Mouse (Mus musculus): ENCODE measurements around the gene Rmdn2.
A peak's percentile ranks its signal among the peaks of the same experiment; 100 is the strongest.

Gene Rmdn2

DNA sequence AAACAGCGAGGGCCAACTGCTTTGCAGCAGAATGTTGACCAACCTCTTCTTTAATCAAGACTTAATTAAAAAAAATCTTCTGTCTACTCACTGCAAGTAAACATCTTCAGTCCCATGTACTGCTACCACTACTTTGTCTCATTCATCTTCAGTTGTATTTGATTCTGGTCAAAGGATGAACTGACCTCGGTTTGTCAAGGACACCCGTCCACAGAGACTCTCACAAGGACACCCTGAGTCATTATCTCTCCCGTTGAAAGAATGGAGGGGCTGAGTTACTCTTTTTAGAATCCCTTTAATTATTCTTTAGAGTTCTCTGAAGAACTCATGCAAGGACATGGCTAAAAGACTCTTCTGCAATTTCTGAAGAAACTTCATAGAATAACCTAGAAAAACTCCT lies at the start of gene Rmdn2:
Rmdn2 (plus strand) TSS at position 319 of the 400 bp plus-strand sequence.
- DNase-seq (ENCODE audit: low spot score): no peak

DNA sequence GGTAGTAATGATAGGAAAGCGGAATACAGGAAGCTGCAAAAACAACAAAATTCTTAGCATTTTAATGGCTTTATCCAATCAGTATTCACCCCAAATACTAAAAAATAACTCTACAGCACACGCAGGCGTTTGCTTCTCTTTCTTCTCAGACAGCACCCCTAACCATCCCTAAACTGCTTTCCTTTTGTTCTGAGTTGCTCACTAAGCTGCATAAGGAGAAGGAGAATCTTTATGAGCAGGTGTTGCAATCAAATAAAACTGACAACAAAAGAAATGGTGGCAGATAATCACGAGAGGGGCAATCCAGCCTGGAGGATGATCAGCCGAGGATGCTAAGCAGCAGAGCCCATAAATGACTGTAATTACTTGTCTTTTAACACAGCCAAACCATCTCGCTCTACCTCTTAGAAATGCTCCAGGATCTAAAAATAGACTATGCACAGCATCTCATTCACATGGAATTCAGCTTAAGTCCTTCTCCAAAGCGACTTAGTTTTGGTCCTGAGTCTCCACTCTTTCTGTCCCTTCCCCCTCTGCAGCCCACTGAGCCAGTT lies 48.5 kb upstream of the Rmdn2 start:
- no peak for DNase-seq (ENCODE audit: low spot score)

DNA sequence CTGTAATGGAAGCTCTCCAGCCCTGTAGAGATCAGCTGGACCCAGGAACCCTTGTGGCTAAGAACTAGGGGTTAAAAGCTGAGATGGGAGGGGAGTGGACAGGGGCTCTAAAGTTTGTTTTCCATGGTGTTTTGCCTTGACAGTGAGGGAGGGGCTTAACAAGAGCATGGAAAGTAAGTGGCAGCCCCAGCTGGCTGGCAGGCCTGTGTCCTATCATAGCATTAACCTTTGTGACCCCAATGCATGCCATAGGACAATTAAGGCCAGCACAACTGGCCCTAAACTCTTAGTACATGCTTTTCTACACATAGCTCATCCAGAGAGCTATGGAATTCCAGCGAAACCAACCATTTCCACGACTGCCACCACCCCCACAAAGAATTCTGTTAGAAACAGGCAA lies 47.9 kb upstream of the Rmdn2 start:
- no peak for DNase-seq (ENCODE audit: low spot score)

DNA sequence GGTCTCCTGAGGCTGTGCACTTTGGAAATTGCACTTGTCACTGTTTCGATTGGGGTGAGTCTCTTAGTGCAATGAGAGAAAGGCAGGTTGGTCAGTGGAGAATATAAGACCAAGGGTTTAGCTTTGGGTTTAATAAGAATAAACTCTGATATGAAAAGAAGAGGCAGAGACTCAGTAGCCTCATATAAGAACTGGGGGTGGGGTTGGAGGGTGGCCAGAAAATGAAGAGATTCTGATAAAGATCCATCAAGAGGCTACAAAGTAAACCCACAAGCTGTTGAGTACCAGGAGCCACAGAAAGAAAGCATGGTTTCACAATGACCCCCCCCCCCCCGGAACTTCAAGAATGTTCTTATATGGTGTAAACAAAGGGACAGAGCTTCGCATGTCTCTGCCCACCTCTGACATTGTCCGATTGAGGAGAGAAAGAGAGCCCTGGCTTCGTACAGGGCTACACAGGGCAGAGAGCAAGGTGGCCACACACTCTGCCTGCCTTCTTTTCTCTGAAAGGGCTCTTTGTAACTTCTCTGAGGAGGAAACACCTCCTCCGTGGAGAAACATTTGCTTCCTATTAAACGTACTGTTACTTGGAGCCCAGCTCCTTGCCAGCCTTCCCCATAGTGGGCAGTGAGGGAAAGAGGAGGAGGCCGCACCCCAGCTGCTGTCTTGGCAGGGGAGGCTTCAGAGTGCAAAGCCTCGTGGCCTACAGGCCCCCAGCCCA lies 46.3 kb upstream of the Rmdn2 start:
- DNase-seq (ENCODE audit: low spot score): no peak

DNA sequence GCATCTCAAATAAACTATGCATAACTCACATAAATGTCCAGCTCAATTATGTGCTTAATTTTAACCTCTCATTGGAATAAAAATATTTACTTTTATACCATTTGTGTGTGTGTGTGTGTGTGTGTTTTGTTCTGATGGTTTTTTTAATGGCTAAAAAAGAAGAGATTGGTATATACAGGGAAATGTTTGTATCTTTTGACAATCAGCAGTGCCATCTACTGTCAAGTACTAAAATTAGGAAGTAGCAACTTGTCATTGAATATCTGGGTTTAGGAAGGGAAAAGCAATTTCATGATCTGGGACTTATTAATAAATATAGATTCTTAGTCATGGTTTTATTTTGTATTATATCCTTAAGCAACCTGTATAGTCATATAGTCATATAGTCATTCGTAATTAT lies 43.3 kb upstream of the Rmdn2 start:
- DNase-seq (ENCODE audit: low spot score): no peak

DNA sequence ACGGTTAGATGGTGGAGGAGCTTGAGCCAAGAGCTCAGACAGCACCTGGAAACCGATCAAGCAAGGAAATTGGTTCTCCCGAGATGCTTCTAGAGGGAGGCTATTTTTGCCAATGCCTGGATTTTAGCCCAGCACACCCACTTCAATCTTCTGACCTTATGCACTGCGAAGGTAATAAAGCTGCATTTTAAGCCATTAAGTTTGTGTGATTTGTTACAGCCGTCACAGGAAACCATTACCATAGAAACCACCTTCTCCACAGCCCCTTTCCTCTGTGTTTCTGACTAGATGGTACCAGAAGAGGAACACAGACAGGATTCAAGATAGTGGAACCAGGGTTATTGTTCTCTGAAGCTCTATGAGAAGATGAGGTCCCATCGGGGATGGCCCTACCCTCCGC lies 33.3 kb upstream of the Rmdn2 start:
- DNase-seq (ENCODE audit: low spot score): no peak

DNA sequence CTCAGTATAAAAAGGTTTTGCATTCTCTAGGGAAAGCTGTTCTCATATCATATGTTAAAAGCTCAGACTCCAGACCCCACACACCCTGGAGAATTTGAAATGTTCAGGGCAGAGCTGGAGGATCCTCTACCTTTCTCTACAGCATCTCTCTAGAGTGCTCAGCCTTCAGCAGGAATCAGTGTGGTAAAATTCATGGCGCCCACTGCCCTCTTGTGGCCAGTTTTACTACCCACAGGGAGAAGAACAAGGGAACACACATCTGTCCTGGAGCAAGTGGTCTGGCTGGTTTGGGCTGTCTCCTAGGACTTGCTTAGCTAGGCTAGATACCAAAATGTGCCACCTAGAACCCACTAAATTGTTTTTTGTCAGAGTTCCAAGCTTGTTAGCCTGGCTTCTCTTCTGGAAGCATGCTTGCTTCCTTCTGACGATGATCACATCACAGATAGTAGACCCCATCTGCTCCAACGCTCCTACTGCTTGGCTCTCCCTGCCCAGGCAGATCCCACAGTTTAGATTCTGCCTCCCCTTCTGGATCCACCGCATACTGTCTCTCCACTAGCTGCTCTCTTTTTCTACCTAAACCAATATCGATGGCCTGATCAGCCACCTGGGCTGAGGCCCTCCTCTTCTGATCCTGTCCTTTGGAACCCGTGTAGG lies 31.3 kb upstream of the Rmdn2 start:
- peak; percentile 70 for DNase-seq (ENCODE audit: low spot score)

DNA sequence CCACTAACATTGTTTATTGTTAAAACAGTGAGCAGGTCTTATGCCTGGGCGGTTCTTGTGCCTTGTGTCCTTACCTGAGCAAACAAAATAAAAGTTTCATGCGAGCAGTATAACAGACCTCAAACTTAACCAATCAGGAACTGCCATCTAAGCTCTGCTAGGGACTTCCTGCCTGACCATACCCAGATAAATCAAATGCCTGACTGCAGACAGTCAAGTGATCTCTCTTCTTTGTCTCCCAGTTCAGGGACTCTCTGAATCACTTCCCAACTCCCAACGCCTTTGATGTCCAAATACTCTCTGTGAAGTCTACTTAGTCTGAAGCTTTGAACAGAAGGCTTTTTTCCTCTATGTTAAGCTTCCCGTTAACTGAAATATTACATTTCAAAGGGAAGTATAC lies 28.2 kb upstream of the Rmdn2 start:
- no peak for DNase-seq (ENCODE audit: low spot score)

DNA sequence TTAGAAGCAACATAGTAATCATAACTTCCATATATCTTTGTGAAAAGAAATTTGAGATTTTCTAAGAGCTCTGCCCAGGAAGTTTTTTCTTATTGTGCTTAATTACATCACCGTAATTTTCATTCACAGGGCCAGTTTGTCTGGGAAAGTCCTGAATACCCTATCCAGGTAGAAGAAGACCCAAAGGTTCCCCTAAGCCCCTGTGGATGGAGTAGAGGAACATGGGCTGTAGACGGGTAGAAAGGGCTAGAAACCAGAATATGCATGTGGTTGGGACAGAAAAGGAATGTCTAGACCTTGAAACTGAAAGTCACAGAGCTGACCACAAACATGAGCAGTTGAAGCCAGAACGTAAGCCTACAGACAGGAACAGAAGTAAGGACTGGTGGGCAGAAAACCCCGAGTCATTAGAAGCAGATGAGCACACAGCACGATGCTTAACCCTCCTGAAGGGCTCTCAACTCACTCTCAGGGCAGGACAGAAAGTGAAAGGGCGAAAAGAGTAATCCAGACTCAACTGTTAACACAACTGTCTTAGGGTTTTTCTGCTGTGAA lies 27.3 kb upstream of the Rmdn2 start:
- no peak for DNase-seq (ENCODE audit: low spot score)

DNA sequence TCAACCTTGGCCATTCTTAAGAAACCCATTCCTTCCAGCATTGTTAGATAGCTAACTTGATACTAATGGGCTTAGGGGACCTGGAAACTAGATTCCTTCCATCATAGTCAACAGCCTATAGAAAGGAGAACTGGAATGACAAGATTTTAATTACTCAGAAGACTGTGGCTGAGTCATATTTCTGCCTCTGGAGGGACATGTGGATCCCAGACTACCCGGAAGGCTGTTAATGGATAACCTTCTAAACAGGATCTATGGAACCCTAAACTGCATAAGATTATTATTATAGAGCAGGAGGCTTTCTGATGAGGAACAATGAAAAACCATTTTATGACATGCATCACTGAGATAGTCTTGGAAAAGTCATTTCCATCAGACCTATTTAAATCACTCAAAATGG lies 21.8 kb upstream of the Rmdn2 start:
- DNase-seq (ENCODE audit: low spot score): no peak

DNA sequence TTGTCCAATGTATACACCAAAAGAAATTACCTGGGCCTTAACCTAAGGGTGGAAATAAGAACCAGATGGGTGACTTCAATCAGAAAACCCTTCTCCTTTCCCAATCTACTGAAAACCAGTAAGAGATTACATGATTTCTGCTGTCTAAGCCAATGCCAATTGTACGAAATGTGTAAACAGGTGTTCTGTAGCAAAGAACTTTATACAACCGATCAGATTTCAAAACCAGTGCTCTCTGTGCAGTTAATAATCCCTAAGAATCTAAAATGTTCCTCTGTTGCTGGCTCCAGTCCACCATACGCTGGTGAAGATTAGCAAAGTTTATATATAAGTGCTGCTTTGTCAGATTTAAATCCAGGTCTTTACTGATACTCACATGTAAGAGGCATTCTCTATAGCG lies 15.7 kb upstream of the Rmdn2 start:
- DNase-seq (ENCODE audit: low spot score): no peak

DNA sequence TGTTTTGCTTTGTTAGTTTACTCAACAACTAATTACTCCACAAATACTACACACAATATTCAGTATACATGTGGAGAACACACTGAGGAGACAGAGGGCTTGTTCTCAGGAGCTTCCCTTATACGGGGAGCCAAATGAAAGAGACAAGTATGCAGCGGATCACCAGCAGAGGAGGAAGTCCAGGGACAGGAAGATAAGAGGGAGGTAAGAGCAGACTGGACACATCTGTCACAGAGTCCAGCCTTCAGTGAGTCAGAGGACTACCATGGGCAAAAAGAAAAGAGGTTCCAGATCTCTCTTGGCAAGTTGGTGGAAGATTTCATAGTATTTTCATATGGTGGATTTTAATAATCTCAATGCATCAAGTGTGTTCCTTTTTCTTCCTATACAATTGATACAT lies 13.5 kb upstream of the Rmdn2 start:
- no peak for DNase-seq (ENCODE audit: low spot score)

DNA sequence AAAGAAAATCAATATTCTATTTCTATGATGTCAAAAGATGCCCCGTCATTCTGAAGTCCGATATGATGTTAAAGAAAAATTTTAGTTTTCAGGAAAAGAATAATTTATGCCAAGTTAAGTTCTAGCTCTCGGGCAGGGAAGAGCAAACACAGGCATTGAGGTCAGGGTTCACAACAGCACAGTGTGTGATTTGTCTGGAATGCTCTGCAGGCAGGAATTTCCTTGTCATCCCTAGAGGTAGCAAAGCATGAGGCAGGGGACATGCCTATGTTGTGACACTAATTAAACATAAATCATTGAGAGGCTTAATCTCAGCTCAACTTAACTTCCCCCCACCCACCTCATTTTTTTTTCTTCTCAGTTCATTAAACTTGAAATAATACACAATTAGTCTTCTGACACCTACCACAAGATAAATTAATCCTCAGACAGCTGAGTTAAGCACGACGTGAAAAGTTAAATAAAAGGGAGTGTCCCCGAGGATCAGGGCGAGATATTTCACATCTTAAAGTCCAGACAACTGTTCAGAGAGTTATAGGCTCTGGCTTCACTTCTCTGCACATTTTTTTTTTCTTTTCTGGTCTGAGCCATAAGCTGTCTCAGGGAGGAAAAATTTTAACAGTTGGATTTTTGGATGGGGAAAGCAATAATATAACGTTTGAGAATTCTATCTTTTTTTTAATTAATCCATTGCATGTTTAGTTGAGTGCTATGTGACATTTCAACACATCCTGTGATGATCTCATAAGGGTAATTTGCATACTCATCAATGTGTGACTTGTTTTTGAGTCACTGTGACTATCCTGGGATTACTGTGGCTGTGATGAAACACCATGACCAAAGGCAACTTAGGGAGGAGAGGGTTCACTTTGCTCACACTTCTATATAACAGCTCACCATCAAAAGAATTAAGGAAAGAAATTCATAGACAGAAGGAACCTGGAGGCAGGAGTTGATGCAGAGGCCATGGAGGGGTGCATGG lies 12.8 kb upstream of the Rmdn2 start:
- no peak for DNase-seq (ENCODE audit: low spot score)

DNA sequence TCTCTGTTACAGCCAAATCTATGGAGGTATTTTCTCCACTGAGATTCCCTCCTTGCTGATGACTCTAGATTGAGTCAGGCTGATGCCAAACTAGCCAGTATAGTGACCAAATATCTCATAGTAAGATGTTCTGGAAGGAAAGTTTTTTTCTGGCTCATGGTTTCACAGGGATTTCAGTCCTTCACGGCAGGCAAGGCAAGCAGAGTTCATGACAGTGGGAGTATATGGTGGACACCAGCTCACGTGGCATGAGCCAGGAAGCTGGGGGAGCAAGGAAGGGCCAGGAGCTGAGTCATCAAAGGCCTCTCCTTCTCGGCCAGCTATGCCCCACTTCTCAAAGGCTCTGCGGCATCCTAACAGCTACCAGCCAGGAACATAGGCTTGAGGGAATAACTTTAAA lies 11.6 kb upstream of the Rmdn2 start:
- no peak for DNase-seq (ENCODE audit: low spot score)

DNA sequence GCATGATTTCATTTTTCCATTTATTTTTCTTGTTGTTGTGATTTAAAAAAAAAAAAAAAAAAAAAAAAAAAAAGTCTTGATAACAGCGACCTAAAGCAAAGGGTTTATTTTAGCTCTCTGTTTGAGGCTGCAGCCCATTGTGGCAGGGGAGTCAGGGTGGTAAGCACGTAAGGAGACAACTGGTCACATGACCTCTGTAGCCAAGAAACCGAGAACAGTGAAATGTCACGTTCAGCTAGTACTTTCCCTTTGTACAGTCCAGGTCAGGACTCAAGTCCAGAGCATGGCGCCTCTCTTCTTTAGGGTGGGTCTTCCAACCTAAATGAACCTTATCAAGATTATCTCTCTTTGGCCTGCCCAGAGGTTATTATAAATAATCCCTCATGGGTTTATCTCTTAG lies 9.3 kb upstream of the Rmdn2 start:
- no peak for DNase-seq (ENCODE audit: low spot score)

DNA sequence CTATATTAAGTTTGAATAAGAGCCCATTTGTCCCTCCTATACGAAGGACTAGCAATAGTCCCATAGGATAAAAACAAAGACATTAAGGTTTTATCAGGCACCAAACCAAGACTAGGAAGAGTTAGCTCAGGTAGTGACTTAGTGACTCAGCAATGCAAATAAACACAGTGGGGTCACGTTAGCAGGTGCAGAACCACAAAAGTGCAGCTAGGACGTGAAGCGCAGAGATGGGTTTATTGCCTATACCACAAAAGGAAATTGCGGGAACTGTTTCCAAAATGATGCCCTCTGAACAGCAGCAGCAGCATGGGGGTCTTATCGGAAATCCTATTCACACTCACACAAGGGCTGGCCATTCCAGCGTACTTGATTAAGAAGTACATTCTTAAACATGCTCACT lies 8.2 kb upstream of the Rmdn2 start:
- DNase-seq (ENCODE audit: low spot score): no peak

DNA sequence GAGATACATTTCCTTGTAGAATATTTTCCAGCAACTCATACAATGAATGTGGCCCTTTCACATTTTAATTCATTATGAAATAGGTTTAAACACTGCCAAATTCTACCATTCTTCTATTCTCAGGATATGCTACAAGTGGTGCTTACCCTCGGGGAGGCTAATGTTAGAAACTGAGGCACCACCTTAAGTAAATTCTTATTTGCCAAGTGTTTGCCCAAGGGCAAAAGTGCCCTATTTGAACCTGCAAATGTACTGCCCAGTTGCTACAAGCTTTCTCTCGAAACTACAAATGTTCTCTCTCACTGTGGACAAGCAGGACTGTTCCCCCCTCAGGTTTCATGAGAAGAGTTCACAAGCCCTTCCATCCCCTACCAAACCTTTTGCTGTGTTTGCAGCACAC lies 5.9 kb upstream of the Rmdn2 start:
- no peak for DNase-seq (ENCODE audit: low spot score)

DNA sequence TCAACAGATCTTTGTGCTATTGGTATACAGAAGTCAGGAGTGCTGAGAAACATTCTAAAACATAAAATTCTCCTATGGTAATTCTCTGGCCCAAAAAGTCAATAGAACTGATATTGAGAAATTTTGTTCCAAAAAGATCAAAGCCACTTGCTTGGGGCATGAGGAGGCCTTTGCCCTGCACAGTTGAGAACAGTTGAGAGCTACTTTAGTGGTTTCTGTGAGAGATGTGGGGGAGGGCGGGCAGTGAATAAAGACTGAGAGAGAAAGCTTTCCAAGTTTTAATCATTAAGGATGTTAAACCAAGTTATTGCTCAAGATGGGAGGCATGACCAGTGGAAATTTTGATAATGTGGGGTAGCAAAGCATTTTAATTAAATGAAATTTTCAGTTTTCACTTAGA lies 2.0 kb upstream of the Rmdn2 start:
- DNase-seq (ENCODE audit: low spot score): no peak

DNA sequence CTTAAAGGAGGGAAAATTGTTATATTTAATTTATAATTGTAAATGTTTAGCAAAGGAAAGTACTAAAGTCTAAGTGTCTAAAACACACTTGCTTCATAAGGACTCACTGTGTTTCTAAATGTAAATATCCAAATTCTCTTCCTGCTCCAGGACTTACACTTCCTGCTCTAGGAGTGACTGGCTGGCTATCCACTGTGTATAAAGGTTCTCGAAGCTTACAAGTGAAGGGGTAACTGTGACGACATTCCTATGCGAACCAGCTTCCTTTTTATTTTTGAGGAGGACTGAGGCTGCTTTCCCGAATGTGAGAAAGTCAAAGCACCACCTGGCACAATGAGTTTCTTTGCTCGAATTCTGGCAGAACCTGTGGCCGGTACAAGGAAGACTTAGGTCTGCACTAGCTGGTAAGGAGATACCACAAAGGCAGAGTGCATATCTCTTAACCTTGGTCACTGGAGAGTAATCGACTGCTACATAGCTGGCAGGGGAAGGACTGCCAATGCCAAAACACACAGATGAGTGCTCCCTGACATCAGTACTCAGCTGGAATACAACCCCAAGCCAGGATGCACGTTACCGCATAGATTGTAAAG lies 1.4 kb upstream of the Rmdn2 start:
- no peak for DNase-seq (ENCODE audit: low spot score)

DNA sequence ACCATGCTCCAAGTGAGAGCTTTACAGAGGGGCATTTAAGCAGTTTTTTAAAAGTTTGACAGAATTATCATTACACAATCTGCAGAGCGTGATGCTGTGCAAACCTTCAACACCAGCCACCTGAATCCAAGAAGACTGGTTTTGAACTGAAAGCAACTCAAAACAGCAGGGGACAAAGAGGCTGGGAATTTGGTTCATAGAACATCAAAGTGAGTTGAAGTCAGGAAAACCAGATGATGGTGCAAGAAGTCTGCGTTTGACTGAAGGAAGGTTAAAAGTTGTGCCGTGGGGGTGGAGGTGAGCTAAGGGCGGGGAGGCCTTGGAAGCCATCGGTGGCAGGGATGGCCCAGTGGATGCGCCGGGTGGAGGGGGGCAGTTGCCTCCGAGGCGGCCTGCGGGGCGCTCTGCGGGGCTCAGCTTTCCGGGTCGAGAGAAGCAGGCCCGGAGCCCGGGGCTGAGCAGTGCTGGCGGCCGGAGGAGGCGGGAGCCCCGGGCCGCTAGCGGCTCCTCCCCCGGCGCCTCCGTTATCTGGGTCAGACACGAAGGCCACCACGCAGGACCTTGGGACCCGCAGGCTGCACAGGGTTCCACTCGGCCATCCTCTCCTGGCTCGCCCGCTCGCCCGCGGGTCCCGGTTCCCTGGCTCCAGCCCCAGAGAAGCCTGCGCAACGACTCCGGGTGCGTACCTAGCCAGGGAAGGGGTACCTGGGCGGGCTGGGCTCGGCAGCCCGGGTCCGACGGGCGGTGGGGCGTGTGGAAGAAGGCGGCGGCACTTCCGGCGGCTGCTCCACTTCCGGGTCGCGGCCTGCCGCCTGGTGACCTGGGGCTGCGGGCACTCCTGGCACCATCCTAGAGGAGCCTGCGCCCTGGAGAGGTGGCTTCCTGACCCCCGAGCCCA lies 3.3 kb downstream of the Rmdn2 start:
- peak; percentile 61 for DNase-seq (ENCODE audit: low spot score)

DNA sequence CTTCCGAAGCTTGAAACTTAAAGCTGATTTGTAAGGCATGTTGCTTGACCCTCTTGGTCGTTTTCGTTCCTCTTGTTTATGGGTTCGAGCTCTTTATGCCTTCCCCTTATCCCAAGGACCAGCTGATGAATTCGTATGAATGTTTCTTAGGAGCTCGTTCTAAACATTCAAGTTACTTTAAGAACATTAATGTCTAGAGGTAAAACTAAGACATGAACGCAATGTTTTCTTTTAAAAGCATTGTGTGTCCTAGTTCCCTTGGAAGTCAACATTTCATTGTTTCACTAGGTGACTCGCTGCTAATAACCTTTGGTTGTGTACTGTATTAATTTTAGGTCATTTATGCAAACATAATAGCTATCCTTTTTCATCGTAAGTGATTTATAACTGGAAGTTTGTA lies 4.2 kb downstream of the Rmdn2 start:
- DNase-seq (ENCODE audit: low spot score): no peak
